Mouse (Mus musculus): ENCODE measurements around the gene Baz1a. TPM values are rescaled to one million over a fixed set of nuclear protein-coding genes. Genes with fewer than 3 reads are reported as not detected.

Gene Baz1a
- total and polyA plus RNA-seq, 2 experiments from 2014 or later = 4.3 to 5.5 TPM

DNA sequence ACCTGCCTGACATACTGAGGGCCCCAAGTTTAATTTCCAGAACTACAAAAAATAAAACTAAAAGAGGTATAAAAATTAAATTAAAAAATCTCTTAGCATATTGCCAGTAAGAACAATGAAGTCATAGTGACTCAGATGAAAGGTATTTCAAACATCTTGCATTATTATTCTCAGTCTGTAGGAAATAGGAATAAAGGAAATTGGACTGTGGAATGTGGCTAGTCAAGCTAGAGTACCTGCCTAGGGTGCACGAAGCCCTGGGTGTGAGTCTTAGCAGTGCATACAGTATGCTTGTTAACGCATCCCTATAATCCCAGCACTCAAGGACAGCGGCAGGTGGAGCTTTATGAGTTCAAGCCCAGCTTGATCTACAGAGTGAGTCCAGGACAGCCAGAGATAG lies 18.2 kb downstream of the Baz1a start:
- 72% methylated on average over 3 of the region's 3 CpGs for WGBS
- TF ChIP-seq CTCF (IDR thresholded peaks at IDR 0.05; ENCODE audit: low read depth) = no peak
- Histone ChIP-seq H3K27ac (ENCODE audit: low read depth, low read length) (no peak overlapping the region), H3K4me2 (ENCODE audit: low read depth) (no peak overlapping the region), H3K4me1 (ENCODE audit: insufficient read depth) (no peaks in the 10 kb centered on the region), H3K9ac (no peak overlapping the region), H3K9me3 (ENCODE audit: low read length) (no peaks in the 10 kb centered on the region), H3K36me3 (ENCODE audit: insufficient read depth) (no peaks in the 10 kb centered on the region), H3K4me3 (ENCODE audit: low read depth, low read length) (no peak overlapping the region), H3K27me3 (ENCODE audit: insufficient read depth, low read length) (no peaks in the 10 kb centered on the region)
- DNase-seq (no peak), ATAC-seq (no peak)

GRCm38 (mm10) chr12:54994418-54994817 lies 19.7 kb downstream of the Baz1a start:
- ATAC-seq (no peak), DNase-seq (no peak)
- Histone ChIP-seq H3K9me3 (ENCODE audit: low read length) (no peaks in the 10 kb centered on the region), H3K4me2 (ENCODE audit: low read depth) (no peak overlapping the region), H3K4me3 (ENCODE audit: low read depth, low read length) (no peak overlapping the region), H3K9ac (no peak overlapping the region), H3K36me3 (ENCODE audit: insufficient read depth) (no peaks in the 10 kb centered on the region), H3K4me1 (ENCODE audit: insufficient read depth) (no peaks in the 10 kb centered on the region), H3K27me3 (ENCODE audit: insufficient read depth, low read length) (no peaks in the 10 kb centered on the region), H3K27ac (ENCODE audit: low read depth, low read length) (no peak overlapping the region)
- WGBS = 94% methylated on average over 4 of the region's 4 CpGs
- no peak for TF ChIP-seq CTCF (IDR thresholded peaks at IDR 0.05; ENCODE audit: low read depth)

- TF ChIP-seq CTCF (IDR thresholded peaks at IDR 0.05; ENCODE audit: low read depth) = no peak
These were observed 20.1 kb downstream of the Baz1a start for GRCm38 (mm10) chr12:54994068-54994386.

GRCm38 (mm10) chr12:54993246-54994067 lies 20.7 kb downstream of the Baz1a start:
- H3K9ac ChIP-seq = no peak overlapping the region
- no peaks in the 10 kb centered on the region for H3K9me3 ChIP-seq (ENCODE audit: low read length)
- ATAC-seq (no peak), DNase-seq (no peak)
- no peak overlapping the region for H3K4me3 ChIP-seq (ENCODE audit: low read depth, low read length)
- H3K4me2 ChIP-seq (ENCODE audit: low read depth) = no peak overlapping the region
- TF ChIP-seq CTCF (IDR thresholded peaks at IDR 0.05; ENCODE audit: low read depth) = no peak
- no peaks in the 10 kb centered on the region for H3K36me3 ChIP-seq (ENCODE audit: insufficient read depth)
- H3K4me1 ChIP-seq (ENCODE audit: insufficient read depth) = no peaks in the 10 kb centered on the region
- H3K27me3 ChIP-seq (ENCODE audit: insufficient read depth, low read length) = no peaks in the 10 kb centered on the region
- 78% methylated on average over 16 of the region's 16 CpGs for WGBS
- no peak overlapping the region for H3K27ac ChIP-seq (ENCODE audit: low read depth, low read length)

More at GRCm38 (mm10) chr12:54994068-54994386, 20.1 kb downstream of the Baz1a start:
- H3K27ac ChIP-seq (ENCODE audit: low read depth, low read length) = no peak overlapping the region
- H3K9ac ChIP-seq = no peak overlapping the region
- DNase-seq = no peak
- no peaks in the 10 kb centered on the region for H3K4me1 ChIP-seq (ENCODE audit: insufficient read depth)
- no peak overlapping the region for H3K4me2 ChIP-seq (ENCODE audit: low read depth)
- no peak for ATAC-seq
- no peaks in the 10 kb centered on the region for H3K9me3 ChIP-seq (ENCODE audit: low read length)
- H3K27me3 ChIP-seq (ENCODE audit: insufficient read depth, low read length) = no peaks in the 10 kb centered on the region
- no peak overlapping the region for H3K4me3 ChIP-seq (ENCODE audit: low read depth, low read length)
- no peaks in the 10 kb centered on the region for H3K36me3 ChIP-seq (ENCODE audit: insufficient read depth)
- 78% methylated on average over 6 of the region's 6 CpGs for WGBS

GRCm38 (mm10) chr12:54992814-54993213 lies 21.3 kb downstream of the Baz1a start:
- no peak overlapping the region for H3K27ac ChIP-seq (ENCODE audit: low read depth, low read length)
- H3K36me3 ChIP-seq (ENCODE audit: insufficient read depth) = no peaks in the 10 kb centered on the region
- H3K9me3 ChIP-seq (ENCODE audit: low read length) = no peaks in the 10 kb centered on the region
- H3K4me3 ChIP-seq (ENCODE audit: low read depth, low read length) = no peak overlapping the region
- H3K27me3 ChIP-seq (ENCODE audit: insufficient read depth, low read length) = no peaks in the 10 kb centered on the region
- no peak overlapping the region for H3K9ac ChIP-seq
- WGBS = 91% methylated on average over 3 of the region's 3 CpGs
- no peak for DNase-seq
- no peaks in the 10 kb centered on the region for H3K4me1 ChIP-seq (ENCODE audit: insufficient read depth)
- no peak for ATAC-seq
- no peak overlapping the region for H3K4me2 ChIP-seq (ENCODE audit: low read depth)
- TF ChIP-seq CTCF (IDR thresholded peaks at IDR 0.05; ENCODE audit: low read depth) = no peak

GRCm38 (mm10) chr12:54988323-54988850 lies 25.8 kb downstream of the Baz1a start:
- Histone ChIP-seq H3K4me3 (ENCODE audit: low read depth, low read length) (no peak overlapping the region), H3K4me2 (ENCODE audit: low read depth) (no peak overlapping the region), H3K27me3 (ENCODE audit: insufficient read depth, low read length) (no peaks in the 10 kb centered on the region), H3K36me3 (ENCODE audit: insufficient read depth) (no peaks in the 10 kb centered on the region), H3K4me1 (ENCODE audit: insufficient read depth) (no peaks in the 10 kb centered on the region), H3K9me3 (ENCODE audit: low read length) (no peaks in the 10 kb centered on the region), H3K9ac (no peak overlapping the region), H3K27ac (ENCODE audit: low read depth, low read length) (no peak overlapping the region)
- TF ChIP-seq CTCF (IDR thresholded peaks at IDR 0.05; ENCODE audit: low read depth) = no peak
- DNase-seq (no peak), ATAC-seq (no peak)
- WGBS = 89% methylated on average over 4 of the region's 4 CpGs

DNA sequence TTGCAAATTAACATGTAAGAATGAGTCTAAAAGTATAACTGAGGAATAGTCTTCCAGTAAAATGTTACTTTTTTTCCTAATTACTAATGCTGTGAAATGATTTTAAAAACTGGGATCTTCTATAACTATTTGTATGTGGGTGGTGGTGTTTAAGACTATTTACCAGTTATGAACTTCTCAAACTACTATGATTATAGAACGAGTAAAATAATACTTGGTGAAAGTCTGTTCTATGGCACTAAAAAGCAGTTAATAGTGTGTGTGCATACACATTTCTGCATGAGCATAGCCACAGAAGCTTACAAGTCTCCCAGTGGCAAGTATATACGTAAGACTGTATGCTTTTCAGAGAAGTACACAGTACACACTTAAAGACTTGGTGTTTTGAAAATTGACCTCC lies 27.0 kb downstream of the Baz1a start:
- no peaks in the 10 kb centered on the region for H3K27me3 ChIP-seq (ENCODE audit: insufficient read depth, low read length)
- no peak overlapping the region for H3K9ac ChIP-seq
- no peak for ATAC-seq
- no peak overlapping the region for H3K4me2 ChIP-seq (ENCODE audit: low read depth)
- H3K4me3 ChIP-seq (ENCODE audit: low read depth, low read length) = no peak overlapping the region
- H3K9me3 ChIP-seq (ENCODE audit: low read length) = no peaks in the 10 kb centered on the region
- no peak for TF ChIP-seq CTCF (IDR thresholded peaks at IDR 0.05; ENCODE audit: low read depth)
- no peak overlapping the region for H3K27ac ChIP-seq (ENCODE audit: low read depth, low read length)
- no peak for DNase-seq
- no peaks in the 10 kb centered on the region for H3K4me1 ChIP-seq (ENCODE audit: insufficient read depth)
- no peaks in the 10 kb centered on the region for H3K36me3 ChIP-seq (ENCODE audit: insufficient read depth)
- WGBS = 84% methylated on average over 2 of the region's 2 CpGs
